Mouse (Mus musculus) midbrain, postnatal 0 days (tissue): ENCODE measurements at regions not wholly inside any gene's neighbourhood (a gene's known extent, or its start where the extent isn't known, plus 50 kb on each side); places are given as distances from the start of the nearest gene placed in this dataset.

ENCODE experiments used
- ATAC-seq: fragments of 200-750 bp; cut with Nextera tagmentation; 2 replicates; pipeline ENCODE4 v1.8.0; 2017; ENCODE audit warnings: moderate number of reproducible peaks, mild to moderate bottlenecking, moderate TSS enrichment, moderate library complexity; ENCODE audit not compliant: low FRiP score
- DNase-seq: peaks from one replicate; pipeline ENCODE4 v3.0.0-alpha.2; 2015; ENCODE audit warnings: low spot score
- H3K27ac ChIP-seq: fragments of 300-500 bp; sonication (generic); 2 replicates; pipeline ENCODE4 v1.5.1; 2014; ENCODE audit warnings: low read depth, mild to moderate bottlenecking, low read length, mixed read lengths
- H3K27me3 ChIP-seq: fragments of 300-500 bp; sonication (generic); 2 replicates; pipeline ENCODE4 v1.6.1; 2014; ENCODE audit warnings: low read length, control low read depth, mixed read lengths; ENCODE audit not compliant: insufficient read depth
- H3K36me3 ChIP-seq: fragments of 300-500 bp; sonication (generic); 2 replicates; pipeline ENCODE4 v1.6.1; 2014; ENCODE audit warnings: low read length, control low read depth, mixed read lengths; ENCODE audit not compliant: insufficient read depth
- H3K4me1 ChIP-seq: fragments of 300-500 bp; sonication (generic); 2 replicates; pipeline ENCODE4 v1.6.1; 2014; ENCODE audit warnings: mild to moderate bottlenecking, control low read depth, antibody characterized with exemption, low read length, mixed read lengths; ENCODE audit not compliant: insufficient read depth
- H3K4me2 ChIP-seq: fragments of 300-500 bp; sonication (generic); 2 replicates; pipeline ENCODE4 v1.6.1; 2014; ENCODE audit warnings: low read depth, mild to moderate bottlenecking, low read length, mixed read lengths; ENCODE audit not compliant: poor library complexity, severe bottlenecking
- H3K4me3 ChIP-seq: fragments of 300-500 bp; sonication (generic); 2 replicates; pipeline ENCODE4 v1.5.1; 2014; ENCODE audit warnings: low read depth, mild to moderate bottlenecking, low read length, moderate library complexity
- H3K9ac ChIP-seq: fragments of 300-500 bp; sonication (generic); replicated peaks from 2 replicates; pipeline ENCODE4 v1.6.1; 2014; ENCODE audit warnings: mild to moderate bottlenecking, low read length, moderate library complexity, mixed read lengths; ENCODE audit not compliant: poor library complexity, severe bottlenecking
- H3K9me3 ChIP-seq: fragments of 300-500 bp; sonication (generic); 2 replicates; pipeline ENCODE4 v1.6.1; 2016; ENCODE audit warnings: low read length, control low read depth
- CTCF ChIP-seq: IDR thresholded peaks from 2 replicates; pipeline ENCODE4 v1.5.1; 2016; ENCODE audit warnings: antibody characterized with exemption, mild to moderate bottlenecking
- WGBS: fragments of 180-500 bp; shearing (Covaris S2); extraction: QIAGEN DNeasy Blood & Tissue Kit; methylation state at CpG from one replicate; pipeline ENCODE4 v1.1.7; 2014; 5-methylcytosine and 5-hydroxymethylcytosine counted together

- no peak overlapping the region for H3K27ac ChIP-seq
- no peak overlapping the region for H3K4me3 ChIP-seq
- no peak overlapping the region for H3K4me2 ChIP-seq
- 83% methylated on average over 7 of the region's 7 CpGs for WGBS
- DNase-seq = no peak
- peaks cover 5% of the 10 kb centered on the region; the same call in 1 of the 2 replicates for H3K9me3 ChIP-seq
- H3K36me3 ChIP-seq = no peaks in the 10 kb centered on the region
- TF ChIP-seq CTCF = no peak
- H3K9ac ChIP-seq = no peak overlapping the region
- H3K4me1 ChIP-seq = no peaks in the 10 kb centered on the region
- ATAC-seq = no peak
- H3K27me3 ChIP-seq = no peaks in the 10 kb centered on the region
Observed at GRCm38 (mm10) chr15:93812011-93812410, 216.3 kb upstream of the Prickle1 start.

GRCm38 (mm10) chr15:93807993-93808392 is 212.3 kb upstream of the Prickle1 start:
- Histone ChIP-seq H3K27me3 (no peaks in the 10 kb centered on the region), H3K36me3 (no peaks in the 10 kb centered on the region), H3K4me1 (no peaks in the 10 kb centered on the region), H3K9me3 (no peaks in the 10 kb centered on the region), H3K9ac (no peak overlapping the region), H3K4me2 (no peak overlapping the region), H3K4me3 (no peak overlapping the region), H3K27ac (no peak overlapping the region)
- 92% methylated on average over 8 of the region's 8 CpGs for WGBS
- no peak for TF ChIP-seq CTCF
- ATAC-seq (no peak), DNase-seq (no peak)

- no peak for TF ChIP-seq CTCF
- WGBS = 90% methylated on average over 8 of the region's 8 CpGs
- H3K4me1 ChIP-seq = no peaks in the 10 kb centered on the region
- H3K4me2 ChIP-seq = no peak overlapping the region
- DNase-seq = no peak
- H3K27ac ChIP-seq = no peak overlapping the region
- no peak overlapping the region for H3K9ac ChIP-seq
- no peak overlapping the region for H3K4me3 ChIP-seq
- no peaks in the 10 kb centered on the region for H3K36me3 ChIP-seq
- no peaks in the 10 kb centered on the region for H3K27me3 ChIP-seq
- no peak for ATAC-seq
- no peaks in the 10 kb centered on the region for H3K9me3 ChIP-seq
Observed at GRCm38 (mm10) chr15:93807505-93807904, 211.8 kb upstream of the Prickle1 start.

- H3K4me3 ChIP-seq = no peak overlapping the region
- no peak for ATAC-seq
- H3K4me1 ChIP-seq = no peaks in the 10 kb centered on the region
- no peak overlapping the region for H3K9ac ChIP-seq
- no peak for TF ChIP-seq CTCF
- 88% methylated on average over 9 of the region's 9 CpGs for WGBS
- no peak overlapping the region for H3K4me2 ChIP-seq
- no peaks in the 10 kb centered on the region for H3K36me3 ChIP-seq
- no peaks in the 10 kb centered on the region for H3K27me3 ChIP-seq
- no peaks in the 10 kb centered on the region for H3K9me3 ChIP-seq
- peak; percentile 20 for DNase-seq
- no peak overlapping the region for H3K27ac ChIP-seq
Observed at GRCm38 (mm10) chr15:93804703-93805102, 209.0 kb upstream of the Prickle1 start.

GRCm38 (mm10) chr15:93790531-93790930 is 194.8 kb upstream of the Prickle1 start:
- DNase-seq (peak; percentile 36), ATAC-seq (no peak)
- H3K4me2 ChIP-seq = no peak overlapping the region

GRCm38 (mm10) chr15:93789762-93790161 is 194.1 kb upstream of the Prickle1 start:
- Histone ChIP-seq H3K9me3 (no peaks in the 10 kb centered on the region), H3K9ac (no peak overlapping the region), H3K27ac (no peak overlapping the region), H3K4me3 (no peak overlapping the region), H3K27me3 (no peaks in the 10 kb centered on the region), H3K36me3 (no peaks in the 10 kb centered on the region), H3K4me1 (no peaks in the 10 kb centered on the region), H3K4me2 (no peak overlapping the region)
- DNase-seq (no peak), ATAC-seq (no peak)
- WGBS = 81% methylated on average over 3 of the region's 3 CpGs
- TF ChIP-seq CTCF = no peak

More at GRCm38 (mm10) chr15:93790531-93790930, 194.8 kb upstream of the Prickle1 start:
- no peak overlapping the region for H3K9ac ChIP-seq
- H3K27ac ChIP-seq = no peak overlapping the region
- WGBS = 85% methylated on average over 9 of the region's 9 CpGs
- H3K27me3 ChIP-seq = no peaks in the 10 kb centered on the region
- H3K4me1 ChIP-seq = no peaks in the 10 kb centered on the region
- TF ChIP-seq CTCF = no peak
- no peaks in the 10 kb centered on the region for H3K9me3 ChIP-seq
- H3K4me3 ChIP-seq = no peak overlapping the region
- H3K36me3 ChIP-seq = no peaks in the 10 kb centered on the region
